Mouse (Mus musculus) myocyte (in vitro differentiated cells): ENCODE results near the gene Adam12.

Experiments used
- CEBPB ChIP-seq: IDR thresholded peaks from 2 replicates; pipeline ENCODE4 v1.6.1; 2011; ENCODE audit warnings: mild to moderate bottlenecking, moderate library complexity; ENCODE audit not compliant: poor library complexity, insufficient read depth, severe bottlenecking
- MAX ChIP-seq: IDR thresholded peaks from one replicate; pipeline ENCODE4 v1.6.1; 2011; ENCODE audit warnings: low read depth, mild to moderate bottlenecking, control low read depth
- POLR2A ChIP-seq: IDR thresholded peaks from one replicate; pipeline ENCODE4 v1.6.1; 2011; ENCODE audit warnings: low read depth, mild to moderate bottlenecking, control low read depth, moderate library complexity; ENCODE audit not compliant: insufficient read length
- POLR2AphosphoS2 ChIP-seq: IDR thresholded peaks from one replicate; pipeline ENCODE4 v1.6.1; 2011; ENCODE audit warnings: low read depth, control low read depth; ENCODE audit not compliant: insufficient read length
- TCF3 ChIP-seq: IDR thresholded peaks from one replicate; pipeline ENCODE4 v1.6.1; 2011; ENCODE audit warnings: low read depth, control low read depth; ENCODE audit not compliant: insufficient read length
- USF1 ChIP-seq: IDR thresholded peaks from one replicate; pipeline ENCODE4 v1.6.1; 2011; ENCODE audit warnings: low read depth, mild to moderate bottlenecking, control low read depth, moderate library complexity

- no peak for TF ChIP-seq MAX
- TF ChIP-seq POLR2AphosphoS2: no peak
- TF ChIP-seq POLR2A: no peak
- TF ChIP-seq CEBPB: no peak
- TF ChIP-seq TCF3: no peak
- TF ChIP-seq USF1: no peak
Observed at GRCm38 (mm10) chr7:134238863-134239262, 6.9 kb upstream of the Adam12 start.
